ENCODE assay signal across 13 mouse cellular contexts in genomic region chr19:29644747-29645146, GRCm38 (mm10). TPM values are rescaled to one million over a fixed set of nuclear protein-coding genes. Genes with fewer than 3 reads are reported as not detected.
DNase-seq lines count a peak whose midpoint lies in the region; ATAC-seq and TF ChIP-seq lines count a peak whose summit lies in the region.
"Had no signal": no experiment of that assay in that cellular context is flagged by ENCODE, and none has a peak within 500 bp of the region (broad histone marks: within the 10 kb centered on the region; RNA-seq: fewer than 3 reads in every experiment).

No protein-coding gene starts in this region.

- H3K9ac ChIP-seq in hindbrain, postnatal 0 days (replicated peaks; ENCODE audit: low read length): no peak overlapping the region
- no peak overlapping the region for H3K9ac ChIP-seq in hindbrain, embryonic 12.5 days
- no peak overlapping the region for H3K9ac ChIP-seq in stomach, postnatal 0 days (ENCODE audit: low read length)
- H3K9ac ChIP-seq: hindbrain, embryonic 13.5 days had no signal

- no peak for TF ChIP-seq EP300 in stomach, postnatal 0 days (optimal IDR thresholded peaks at IDR 0.05)

- no peaks in the 10 kb centered on the region for H3K4me1 ChIP-seq in hindbrain, postnatal 0 days (ENCODE audit: insufficient read depth, low read length)
- H3K4me1 ChIP-seq in hindbrain, embryonic 12.5 days: no peaks in the 10 kb centered on the region
- no peaks in the 10 kb centered on the region for H3K4me1 ChIP-seq in stomach, postnatal 0 days (replicated peaks; ENCODE audit: control insufficient read depth, insufficient read depth)

- no peak overlapping the region for H3K4me2 ChIP-seq in hindbrain, postnatal 0 days (ENCODE audit: low read depth, low read length)
- no peak overlapping the region for H3K4me2 ChIP-seq in hindbrain, embryonic 12.5 days (replicated peaks)
- H3K4me2 ChIP-seq in stomach, postnatal 0 days (replicated peaks; ENCODE audit: low read depth): no peak overlapping the region
- H3K4me2 ChIP-seq: hindbrain, embryonic 13.5 days had no signal

- no peaks in the 10 kb centered on the region; the same call in 1 of the 2 replicates for H3K36me3 ChIP-seq in hindbrain, postnatal 0 days (ENCODE audit: insufficient read depth, low read length)
- H3K36me3 ChIP-seq in hindbrain, embryonic 12.5 days: 0 out of 2 replicates have a peak, but pooled peaks cover 6% of the 10 kb centered on the region
- H3K36me3 ChIP-seq in stomach, postnatal 0 days (ENCODE audit: control insufficient read depth, insufficient read depth, low read length): no peaks in the 10 kb centered on the region

- H3K27ac ChIP-seq in hindbrain, postnatal 0 days: no peak overlapping the region
- no peak overlapping the region for H3K27ac ChIP-seq in hindbrain, embryonic 12.5 days
- H3K27ac ChIP-seq in stomach, postnatal 0 days (replicated peaks): no peak overlapping the region
- H3K27ac ChIP-seq: hindbrain, embryonic 13.5 days had no signal

- peak; percentile 32; the same call in 1 of the 2 replicates for TF ChIP-seq CTCF in hindbrain, postnatal 0 days (IDR thresholded peaks at IDR 0.05; ENCODE audit: low read depth)
- peak; percentile 63 for TF ChIP-seq CTCF in Patski (IDR thresholded peaks at IDR 0.05)
- peak; percentile 50 for TF ChIP-seq CTCF in stomach, postnatal 0 days (IDR thresholded peaks at IDR 0.05; ENCODE audit: low read depth)

- POLR2A ChIA-PET in Patski (lab: Charles Lee): no interaction called here

- ATAC-seq in hindbrain, postnatal 0 days: no peak
- no peak for ATAC-seq in hindbrain, embryonic 12.5 days (ENCODE audit: low FRiP score)
- ATAC-seq in Patski: no peak
- ATAC-seq in stomach, postnatal 0 days (ENCODE audit: low FRiP score, low TSS enrichment): no peak
- ATAC-seq: forebrain, embryonic 16.5 days had no signal

- no peaks in the 10 kb centered on the region for H3K27me3 ChIP-seq in hindbrain, postnatal 0 days (ENCODE audit: insufficient read depth, low read length)
- no peaks in the 10 kb centered on the region for H3K27me3 ChIP-seq in hindbrain, embryonic 12.5 days
- no peaks in the 10 kb centered on the region for H3K27me3 ChIP-seq in Patski
- no peaks in the 10 kb centered on the region for H3K27me3 ChIP-seq in stomach, postnatal 0 days (ENCODE audit: control insufficient read depth, insufficient read depth, low read length)
- H3K27me3 ChIP-seq: hindbrain, embryonic 13.5 days had no signal

- no peak overlapping the region for H3K4me3 ChIP-seq in hindbrain, postnatal 0 days (ENCODE audit: low read length)
- H3K4me3 ChIP-seq in hindbrain, embryonic 12.5 days: no peak overlapping the region
- H3K4me3 ChIP-seq in stomach, postnatal 0 days (ENCODE audit: low read depth, low read length): no peak overlapping the region
- H3K4me3 ChIP-seq: hindbrain, embryonic 13.5 days had no signal

- no peak for DNase-seq in hindbrain, postnatal 0 days (ENCODE audit: low spot score)
- DNase-seq in thymus, postnatal 14 days: peak; percentile 23
- no peak for DNase-seq in thymus, postnatal 10 days (ENCODE audit: low spot score in 2 of 2)
- DNase-seq in Patski (ENCODE audit: low read depth, low spot score): no peak
- no peak for DNase-seq in stomach, postnatal 0 days (ENCODE audit: low spot score)
- DNase-seq in adrenal gland, postnatal 10 days: no peak
- no peak for DNase-seq in cerebellum, adult 11 months
- DNase-seq: heart, adult 18-20 months had no signal

- in situ Hi-C loops in Patski (cut with MboI; ENCODE audit: low pct_unique_long_range_greater_than_20kb): no loop called here

- WGBS in hindbrain, postnatal 0 days: 95% methylated on average over 6 of the region's 6 CpGs
- 95% methylated on average over 6 of the region's 6 CpGs for WGBS in hindbrain, embryonic 12.5 days
- 97% methylated on average over 6 of the region's 6 CpGs for WGBS in stomach, postnatal 0 days

- no peaks in the 10 kb centered on the region for H3K9me3 ChIP-seq in hindbrain, postnatal 0 days (ENCODE audit: low read length)
- H3K9me3 ChIP-seq in hindbrain, embryonic 12.5 days (replicated peaks): no peaks in the 10 kb centered on the region
- H3K9me3 ChIP-seq in stomach, postnatal 0 days (ENCODE audit: control insufficient read depth, low read length): no peaks in the 10 kb centered on the region
- H3K9me3 ChIP-seq: hindbrain, embryonic 13.5 days had no signal

- CTCF ChIA-PET in Patski (lab: Charles Lee): interaction anchor here (1.2 kb wide), 1 partner anchor 10 kb away, joined by 3 read pairs; no protein-coding TSS in a partner anchor

RNA-seq across cellular contexts. Expression of gene Ermp1, which starts 3.5 kb away (rescaled TPM):
- 22.5 and 28.7 TPM in 2 replicates for total RNA-seq in hindbrain, postnatal 0 days (2014; rRNA removed)
- 10.9 and 11.4 TPM in 2 replicates for polyA plus RNA-seq in hindbrain, postnatal 0 days (2015; fragmentation: Nextera tagmentation; extraction: Ambion mirVana)
- polyA plus RNA-seq in hindbrain, embryonic 12.5 days (2016; fragmentation: Nextera tagmentation; extraction: Ambion mirVana): 17.6 and 18.5 TPM in 2 replicates
- polyA plus RNA-seq in Patski (2021): 94.4 TPM
- 19.9 and 23.0 TPM in 2 replicates for polyA plus RNA-seq in stomach, postnatal 0 days (2015; fragmentation: Nextera tagmentation; extraction: Ambion mirVana)
- 10 to 100 TPM; 41.9 to 43.0 TPM for total RNA-seq in adrenal gland, postnatal 10 days (2021)

RNA-seq across cellular contexts. Expression of gene Mlana, which starts 52.9 kb away (rescaled TPM):
- total RNA-seq in hindbrain, postnatal 0 days (2014; rRNA removed): not detected in 2 replicates
- not detected in 2 replicates for polyA plus RNA-seq in hindbrain, postnatal 0 days (2015; fragmentation: Nextera tagmentation; extraction: Ambion mirVana)
- polyA plus RNA-seq in hindbrain, embryonic 12.5 days (2016; fragmentation: Nextera tagmentation; extraction: Ambion mirVana): not detected in 2 replicates
- 0.31 TPM for polyA plus RNA-seq in Patski (2021)
- not detected in 2 replicates for polyA plus RNA-seq in stomach, postnatal 0 days (2015; fragmentation: Nextera tagmentation; extraction: Ambion mirVana)
- not detected for total RNA-seq in adrenal gland, postnatal 10 days (2021)
- polyA plus RNA-seq: forebrain, embryonic 16.5 days; hindbrain, embryonic 13.5 days; lung, embryonic 16.5 days; stomach, embryonic 14.5 days had no signal
